In genomic region chr6:29286870-29287269, GRCm38 (mm10) we compare ENCODE assay signal across 26 mouse cellular contexts. TPM values are rescaled to one million over a fixed set of nuclear protein-coding genes. Genes with fewer than 3 reads are reported as not detected.
DNase-seq lines count a peak whose midpoint lies in the region; ATAC-seq lines count a peak whose summit lies in the region.
"Had no signal": no experiment of that assay in that cellular context is flagged by ENCODE, and none has a peak within 500 bp of the region (broad histone marks: within the 10 kb centered on the region; RNA-seq: fewer than 3 reads in every experiment).

No protein-coding gene starts in this region.

- no peaks in the 10 kb centered on the region for H3K36me3 ChIP-seq in neural tube, embryonic 13.5 days
- H3K36me3 ChIP-seq: embryonic facial prominence, embryonic 10.5 days; embryonic facial prominence, embryonic 13.5 days; forebrain, embryonic 12.5 days; forebrain, embryonic 15.5 days; hindbrain, embryonic 12.5 days; hindbrain, embryonic 15.5 days had no signal

- no peaks in the 10 kb centered on the region; the same call in 1 of the 2 replicates for H3K27me3 ChIP-seq in neural tube, embryonic 13.5 days
- H3K27me3 ChIP-seq: forebrain, embryonic 15.5 days; hindbrain, embryonic 12.5 days; hindbrain, embryonic 15.5 days had no signal

- no peak overlapping the region for H3K4me3 ChIP-seq in neural tube, embryonic 13.5 days
- H3K4me3 ChIP-seq: embryonic facial prominence, embryonic 10.5 days; embryonic facial prominence, embryonic 13.5 days; erythroblast, embryonic 14.5 days; forebrain, embryonic 12.5 days; forebrain, embryonic 15.5 days; hindbrain, embryonic 12.5 days; hindbrain, embryonic 15.5 days had no signal

- peaks cover 7% of the 10 kb centered on the region for H3K4me1 ChIP-seq in neural tube, embryonic 13.5 days (replicated peaks)
- H3K4me1 ChIP-seq: embryonic facial prominence, embryonic 10.5 days; embryonic facial prominence, embryonic 13.5 days; forebrain, embryonic 12.5 days; forebrain, embryonic 15.5 days; hindbrain, embryonic 12.5 days; hindbrain, embryonic 15.5 days had no signal

- peak overlapping the region; percentile 38; the same call in 1 of the 2 replicates for H3K9ac ChIP-seq in neural tube, embryonic 13.5 days
- H3K9ac ChIP-seq: forebrain, embryonic 12.5 days; forebrain, embryonic 15.5 days; hindbrain, embryonic 12.5 days; hindbrain, embryonic 15.5 days had no signal

- WGBS in neural tube, embryonic 13.5 days = 76% methylated on average over 7 of the region's 7 CpGs

- H3K4me2 ChIP-seq in neural tube, embryonic 13.5 days = no peak overlapping the region
- H3K4me2 ChIP-seq: embryonic facial prominence, embryonic 13.5 days; forebrain, embryonic 12.5 days; forebrain, embryonic 15.5 days; heart, embryonic 11.5 days; hindbrain, embryonic 12.5 days; hindbrain, embryonic 15.5 days had no signal

- H3K9me3 ChIP-seq in neural tube, embryonic 13.5 days = no peaks in the 10 kb centered on the region
- H3K9me3 ChIP-seq: embryonic facial prominence, embryonic 10.5 days; embryonic facial prominence, embryonic 13.5 days; forebrain, embryonic 12.5 days; forebrain, embryonic 15.5 days; hindbrain, embryonic 12.5 days; hindbrain, embryonic 15.5 days had no signal

- no peak for ATAC-seq in neural tube, embryonic 13.5 days (ENCODE audit: low read depth)
- ATAC-seq: forebrain, embryonic 15.5 days had no signal

- H3K27ac ChIP-seq in neural tube, embryonic 13.5 days (replicated peaks) = no peak overlapping the region
- H3K27ac ChIP-seq: embryonic facial prominence, embryonic 10.5 days; embryonic facial prominence, embryonic 13.5 days; forebrain, embryonic 12.5 days; forebrain, embryonic 15.5 days; hindbrain, embryonic 12.5 days; hindbrain, embryonic 15.5 days had no signal

- DNase-seq in neural tube, embryonic 10.5 days (ENCODE audit: extremely low spot score, low spot score) = no peak
- peak; percentile 68 for DNase-seq in CD4-positive helper T cell, adult 2 months (ENCODE audit: low read depth, low spot score)
- DNase-seq in T-cell, adult 2 months (ENCODE audit: low spot score) = peak; percentile 45
- peak; percentile 64 for DNase-seq in naive thymus-derived CD4-positive, alpha-beta T cell, adult 2 months (ENCODE audit: low read depth)
- no peak for DNase-seq in kidney, adult 18-20 months
- DNase-seq in spleen, adult 12 weeks (ENCODE audit: low spot score) = no peak
- no peak for DNase-seq in right cerebral cortex, postnatal 10 days (ENCODE audit: low spot score in 2 of 2)
- DNase-seq: adrenal gland, adult 2 months; adrenal gland, postnatal 14 days; cerebellum, adult 11 months; cerebellum, adult 8-10 months; cerebellum, postnatal 10 days; cerebellum, postnatal 36 days; embryo, embryonic 11 days; gastrocnemius, postnatal 10 days; gastrocnemius, postnatal 36 days had no signal

RNA-seq across cellular contexts. Expression of gene Fam71f2, which starts 7.5 kb away (rescaled TPM):
- 0.43 and 0.63 TPM in 2 replicates for polyA plus RNA-seq in neural tube, embryonic 13.5 days (2015; fragmentation: Nextera tagmentation; extraction: Ambion mirVana)
- polyA plus RNA-seq: erythroblast, embryonic 14.5 days had no signal

RNA-seq across cellular contexts. Expression of gene Hilpda, which starts 14.6 kb away (rescaled TPM):
- 34.6 and 36.6 TPM in 2 replicates for polyA plus RNA-seq in neural tube, embryonic 13.5 days (2015; fragmentation: Nextera tagmentation; extraction: Ambion mirVana)

RNA-seq across cellular contexts. Expression of gene Fam71f1, which starts 32.1 kb away (rescaled TPM):
- polyA plus RNA-seq in neural tube, embryonic 13.5 days (2015; fragmentation: Nextera tagmentation; extraction: Ambion mirVana) = not detected in 2 replicates
- polyA plus RNA-seq: adrenal gland, adult 2 months; cortical plate, adult 2 months; embryonic facial prominence, embryonic 10.5 days; embryonic facial prominence, embryonic 13.5 days; erythroblast, embryonic 14.5 days; forebrain, embryonic 12.5 days; forebrain, embryonic 15.5 days; hindbrain, embryonic 12.5 days; hindbrain, embryonic 15.5 days had no signal

Comparison
In these comparisons a context has a peak if more than half of its experiments do, and no peak if none do; other contexts are left out.
1. DNase-seq: peak in CD4-positive helper T cell, adult 2 months (single experiment), T-cell, adult 2 months (single experiment) and naive thymus-derived CD4-positive, alpha-beta T cell, adult 2 months (single experiment); none in neural tube, embryonic 10.5 days (single experiment), kidney, adult 18-20 months (single experiment), spleen, adult 12 weeks (single experiment) and right cerebral cortex, postnatal 10 days (0 of 2).